Mouse (Mus musculus) adrenal gland, adult 18-20 months (tissue): Measurements from ENCODE around the gene Prmt8. TPM values are rescaled to one million over a fixed set of nuclear protein-coding genes. Genes with fewer than 3 reads are reported as not detected.
A peak's percentile ranks its signal among the peaks of the same experiment; 100 is the strongest.

ENCODE experiments used
- DNase-seq, 2 experiments: peaks; one replicate each; pipeline ENCODE4 v3.0.0; 2021 to 2022; ENCODE audit warnings: low spot score in 2 of 2
- long read RNA-seq, 2 experiments: library from polyadenylated mRNA; stranded (forward); transcript quantifications; one replicate each; pipeline ENCODE4 v2.0.0; 2021
- total RNA-seq, 2 experiments: library from RNA; stranded (reverse); gene quantifications; 1 replicate in 1 of 2; 2 replicates in 1 of 2; pipeline ENCODE4 v1.2.3; 2021

Gene Prmt8
- not detected for total RNA-seq
- long read RNA-seq, experiment 1: 0 reads
- long read RNA-seq, experiment 2: 0 reads

- no peak for DNase-seq
Observed at GRCm38 (mm10) chr6:127769275-127770156, at the start of gene Prmt8. Gene Prmt8 (minus strand): TSS chr6:127769472.

GRCm38 (mm10) chr6:127803046-127803729 is 33.9 kb upstream of the Prmt8 start:
- no peak for DNase-seq

- no peak for DNase-seq
Observed at GRCm38 (mm10) chr6:127802211-127802610, 32.9 kb upstream of the Prmt8 start.

GRCm38 (mm10) chr6:127790023-127790422 is 20.8 kb upstream of the Prmt8 start:
- DNase-seq: no peak

GRCm38 (mm10) chr6:127770806-127771205 is 1.5 kb upstream of the Prmt8 start:
- no peak for DNase-seq

- DNase-seq: no peak
Observed at GRCm38 (mm10) chr6:127768621-127769274, 524 bp downstream of the Prmt8 start.

GRCm38 (mm10) chr6:127767706-127768493 is 1.4 kb downstream of the Prmt8 start:
- peak; percentile 62 to 64 for DNase-seq

GRCm38 (mm10) chr6:127767201-127767705 is 2.0 kb downstream of the Prmt8 start:
- DNase-seq: no peak

- no peak for DNase-seq
Observed at GRCm38 (mm10) chr6:127766641-127767200, 2.6 kb downstream of the Prmt8 start.

GRCm38 (mm10) chr6:127766041-127766604 is 3.1 kb downstream of the Prmt8 start:
- no peak for DNase-seq

GRCm38 (mm10) chr6:127765573-127765972 is 3.7 kb downstream of the Prmt8 start:
- no peak for DNase-seq

- no peak for DNase-seq
Observed at GRCm38 (mm10) chr6:127758264-127758663, 11.0 kb downstream of the Prmt8 start.

GRCm38 (mm10) chr6:127757667-127758167 is 11.6 kb downstream of the Prmt8 start:
- DNase-seq: no peak

GRCm38 (mm10) chr6:127756856-127757255 is 12.4 kb downstream of the Prmt8 start:
- DNase-seq: no peak

- no peak for DNase-seq
Observed at GRCm38 (mm10) chr6:127753228-127753627, 16.0 kb downstream of the Prmt8 start.

- no peak for DNase-seq
Observed at GRCm38 (mm10) chr6:127752681-127753080, 16.6 kb downstream of the Prmt8 start.

GRCm38 (mm10) chr6:127751499-127751898 is 17.8 kb downstream of the Prmt8 start:
- DNase-seq: no peak

- DNase-seq: no peak
Observed at GRCm38 (mm10) chr6:127748793-127749192, 20.5 kb downstream of the Prmt8 start.

- DNase-seq: no peak
Observed at GRCm38 (mm10) chr6:127742290-127742689, 27.0 kb downstream of the Prmt8 start.

GRCm38 (mm10) chr6:127741162-127741561 is 28.1 kb downstream of the Prmt8 start:
- no peak for DNase-seq
